Mouse (Mus musculus) frontal cortex, adult 2 months (tissue): ENCODE measurements around the gene Phf10. TPM values are rescaled to one million over a fixed set of nuclear protein-coding genes. Genes with fewer than 3 reads are reported as not detected.
"Not testable (repeated sequence)": the region's sequence is repeated elsewhere in the genome, so short reads cannot be mapped to it uniquely, and the experiment has no call there.

Experiments
- DNase-seq, 2 experiments: peaks; one replicate each; pipeline ENCODE4 v3.0.0; 2022; ENCODE audit warnings: low spot score in 1 of 2; ENCODE audit errors: extremely low spot score in 1 of 2
- polyA plus RNA-seq: library from polyadenylated mRNA; depleted of rRNA; stranded (reverse); fragments of >200 nt; gene quantifications from 2 replicates; pipeline ENCODE4 v1.2.3, GENCODE M21; 2012; rRNA removed

The Phf10 gene
- polyA plus RNA-seq: 52.0 and 55.6 TPM in 2 replicates

GRCm38 (mm10) chr17:14960951-14961556, at the start of gene Phf10:
Gene Phf10 (minus strand): TSS chr17:14961273.
- DNase-seq: not testable (repeated sequence)

GRCm38 (mm10) chr17:15009706-15010413, 48.8 kb upstream of the Phf10 start, which contains the start of gene Gm3435:
Gene Gm3435 (plus strand): TSS chr17:15010176.
- DNase-seq: not testable (repeated sequence)

GRCm38 (mm10) chr17:15009088-15009487, 48.0 kb upstream of the Phf10 start:
- not testable (repeated sequence) for DNase-seq

- not testable (repeated sequence) for DNase-seq
Measured at GRCm38 (mm10) chr17:15000047-15000446, 39.0 kb upstream of the Phf10 start.

- DNase-seq: not testable (repeated sequence)
Measured at GRCm38 (mm10) chr17:14994140-14994539, 33.1 kb upstream of the Phf10 start.

- DNase-seq: not testable (repeated sequence)
Measured at GRCm38 (mm10) chr17:14993139-14993832, 32.2 kb upstream of the Phf10 start.

- not testable (repeated sequence) for DNase-seq
Measured at GRCm38 (mm10) chr17:14992522-14993138, 31.6 kb upstream of the Phf10 start.

GRCm38 (mm10) chr17:14990116-14990702, 29.1 kb upstream of the Phf10 start:
- not testable (repeated sequence) for DNase-seq

GRCm38 (mm10) chr17:14978362-14979038, 17.4 kb upstream of the Phf10 start, which contains the start of the genes 9030025P20Rik and Gm3417:
Gene 9030025P20Rik (plus strand): TSS chr17:14978468.
Gene Gm3417 (minus strand): TSS chr17:14978790.
- DNase-seq: not testable (repeated sequence)

GRCm38 (mm10) chr17:14977718-14978361, 16.8 kb upstream of the Phf10 start:
- DNase-seq: not testable (repeated sequence)

- DNase-seq: not testable (repeated sequence)
Measured at GRCm38 (mm10) chr17:14968373-14968913, 7.4 kb upstream of the Phf10 start.

- not testable (repeated sequence) for DNase-seq
Measured at GRCm38 (mm10) chr17:14961557-14962154, 583 bp upstream of the Phf10 start.

- DNase-seq: no peak
Measured at GRCm38 (mm10) chr17:14960520-14960919, 553 bp downstream of the Phf10 start.

GRCm38 (mm10) chr17:14959979-14960378, 1.1 kb downstream of the Phf10 start:
- DNase-seq: no peak

GRCm38 (mm10) chr17:14958686-14959327, 2.3 kb downstream of the Phf10 start:
- DNase-seq: no peak

- DNase-seq: no peak
Measured at GRCm38 (mm10) chr17:14953452-14953851, 7.6 kb downstream of the Phf10 start.

- no peak for DNase-seq
Measured at GRCm38 (mm10) chr17:14949161-14949827, 11.8 kb downstream of the Phf10 start.

GRCm38 (mm10) chr17:14944551-14944950, 16.5 kb downstream of the Phf10 start:
- DNase-seq: no peak
